Mouse (Mus musculus) cerebellum, adult 11-12 months (tissue): Measurements from ENCODE around the gene 1700001P01Rik.

ENCODE experiments used
- DNase-seq: peaks from one replicate; pipeline ENCODE4 v3.0.0; 2022

The 1700001P01Rik gene

GRCm38 (mm10) chr11:97809235-97810121 lies 33.8 kb upstream of the 1700001P01Rik start:
- peak; percentile 50 for DNase-seq

GRCm38 (mm10) chr11:97808621-97809234 lies 33.0 kb upstream of the 1700001P01Rik start:
- peak; percentile 80 for DNase-seq

GRCm38 (mm10) chr11:97808093-97808492 lies 32.4 kb upstream of the 1700001P01Rik start:
- peak; percentile 37 for DNase-seq

GRCm38 (mm10) chr11:97807626-97808025 lies 31.9 kb upstream of the 1700001P01Rik start:
- DNase-seq = peak; percentile 46

GRCm38 (mm10) chr11:97806613-97806964 lies 30.9 kb upstream of the 1700001P01Rik start:
- DNase-seq = peak; percentile 42

GRCm38 (mm10) chr11:97805662-97806612 lies 30.2 kb upstream of the 1700001P01Rik start:
- peak; percentile 57 for DNase-seq

- peak; percentile 67 for DNase-seq
Measured at GRCm38 (mm10) chr11:97804841-97805661, 29.3 kb upstream of the 1700001P01Rik start.

- DNase-seq = no peak
Measured at GRCm38 (mm10) chr11:97803847-97804246, 28.1 kb upstream of the 1700001P01Rik start.

- DNase-seq = no peak
Measured at GRCm38 (mm10) chr11:97802495-97802894, 26.8 kb upstream of the 1700001P01Rik start.

- DNase-seq = no peak
Measured at GRCm38 (mm10) chr11:97802194-97802470, 26.4 kb upstream of the 1700001P01Rik start.

GRCm38 (mm10) chr11:97801409-97802193 lies 25.9 kb upstream of the 1700001P01Rik start:
- DNase-seq = peak; percentile 74

- peak; percentile 72 for DNase-seq
Measured at GRCm38 (mm10) chr11:97800691-97801408, 25.1 kb upstream of the 1700001P01Rik start.

GRCm38 (mm10) chr11:97799994-97800690 lies 24.4 kb upstream of the 1700001P01Rik start:
- DNase-seq = peak; percentile 77

GRCm38 (mm10) chr11:97799146-97799993 lies 23.7 kb upstream of the 1700001P01Rik start:
- DNase-seq = peak; percentile 93

GRCm38 (mm10) chr11:97798782-97799145 lies 23.0 kb upstream of the 1700001P01Rik start, which contains the start of gene Lasp1:
Gene Lasp1, plus strand, starts transcription at chr11:97799000.
- peak; percentile 91 for DNase-seq

- DNase-seq = no peak
Measured at GRCm38 (mm10) chr11:97798083-97798435, 22.3 kb upstream of the 1700001P01Rik start.

GRCm38 (mm10) chr11:97797369-97798082 lies 21.8 kb upstream of the 1700001P01Rik start:
- no peak for DNase-seq

GRCm38 (mm10) chr11:97796910-97797309 lies 21.2 kb upstream of the 1700001P01Rik start:
- peak; percentile 74 for DNase-seq
